ENCODE assay signal across 20 mouse cellular contexts in genomic region chr4:143366415-143367041, GRCm38 (mm10). TPM values are rescaled to one million over a fixed set of nuclear protein-coding genes. Genes with fewer than 3 reads are reported as not detected.
A peak's percentile ranks its signal among the peaks of the same experiment; 100 is the strongest.
DNase-seq lines count a peak whose midpoint lies in the region; ATAC-seq and TF ChIP-seq lines count a peak whose summit lies in the region.
"Had no signal": no experiment of that assay in that cellular context is flagged by ENCODE, and none has a peak within 500 bp of the region (broad histone marks: within the 10 kb centered on the region; RNA-seq: fewer than 3 reads in every experiment).

No protein-coding gene starts in this region.

- no peaks in the 10 kb centered on the region for H3K9me3 ChIP-seq in hindbrain, embryonic 10.5 days
- no peaks in the 10 kb centered on the region for H3K9me3 ChIP-seq in hindbrain, embryonic 12.5 days (replicated peaks)
- no peaks in the 10 kb centered on the region for H3K9me3 ChIP-seq in midbrain, embryonic 10.5 days (replicated peaks)
- H3K9me3 ChIP-seq in intestine, postnatal 0 days (ENCODE audit: control insufficient read depth), result no peaks in the 10 kb centered on the region
- H3K9me3 ChIP-seq: limb, embryonic 12.5 days had no signal

- TF ChIP-seq CTCF in intestine, postnatal 0 days (IDR thresholded peaks at IDR 0.05; ENCODE audit: low read depth), result no peak

- H3K9ac ChIP-seq in hindbrain, embryonic 12.5 days, result no peak overlapping the region
- no peak overlapping the region for H3K9ac ChIP-seq in intestine, postnatal 0 days (ENCODE audit: low read depth, low read length)
- H3K9ac ChIP-seq: limb, embryonic 12.5 days; liver, embryonic 14.5 days had no signal

- H3K36me3 ChIP-seq in hindbrain, embryonic 10.5 days, result no peaks in the 10 kb centered on the region
- no peaks in the 10 kb centered on the region for H3K36me3 ChIP-seq in hindbrain, embryonic 12.5 days
- no peaks in the 10 kb centered on the region for H3K36me3 ChIP-seq in midbrain, embryonic 10.5 days
- H3K36me3 ChIP-seq in intestine, postnatal 0 days (ENCODE audit: control insufficient read depth, insufficient read depth), result no peaks in the 10 kb centered on the region
- H3K36me3 ChIP-seq: limb, embryonic 12.5 days had no signal

- peaks cover 12% of the 10 kb centered on the region for H3K4me1 ChIP-seq in hindbrain, embryonic 10.5 days (replicated peaks)
- H3K4me1 ChIP-seq in hindbrain, embryonic 12.5 days, result peaks cover 3% of the 10 kb centered on the region; the same call in 1 of the 2 replicates
- peaks cover 18% of the 10 kb centered on the region for H3K4me1 ChIP-seq in midbrain, embryonic 10.5 days
- H3K4me1 ChIP-seq in intestine, postnatal 0 days (replicated peaks; ENCODE audit: control insufficient read depth, insufficient read depth, low read length), result no peaks in the 10 kb centered on the region
- H3K4me1 ChIP-seq: limb, embryonic 12.5 days had no signal

- no peak for ATAC-seq in hindbrain, embryonic 12.5 days (ENCODE audit: low FRiP score)
- no peak for ATAC-seq in intestine, postnatal 0 days

- H3K27ac ChIP-seq in hindbrain, embryonic 10.5 days, result peak overlapping the region; percentile 17; the same call in 1 of the 2 replicates
- no peak overlapping the region for H3K27ac ChIP-seq in hindbrain, embryonic 12.5 days
- H3K27ac ChIP-seq in midbrain, embryonic 10.5 days (replicated peaks), result peak overlapping the region; percentile 52
- H3K27ac ChIP-seq in intestine, postnatal 0 days (ENCODE audit: low read depth, low read length), result no peak overlapping the region
- H3K27ac ChIP-seq: limb, embryonic 12.5 days; liver, embryonic 14.5 days had no signal

- WGBS in hindbrain, embryonic 10.5 days, result 49% methylated on average over 15 of the region's 15 CpGs
- 51% methylated on average over 15 of the region's 15 CpGs for whole genome bisulfite sequencing in hindbrain, embryonic 12.5 days
- WGBS in midbrain, embryonic 10.5 days, result 32% methylated on average over 15 of the region's 15 CpGs
- WGBS in intestine, postnatal 0 days, result 42% methylated on average over 15 of the region's 15 CpGs

- no peak overlapping the region for H3K4me3 ChIP-seq in hindbrain, embryonic 10.5 days
- H3K4me3 ChIP-seq in hindbrain, embryonic 12.5 days, result no peak overlapping the region
- peak overlapping the region; percentile 9; the same call in 1 of the 2 replicates for H3K4me3 ChIP-seq in midbrain, embryonic 10.5 days
- H3K4me3 ChIP-seq in intestine, postnatal 0 days (ENCODE audit: low read depth, low read length), result no peak overlapping the region
- H3K4me3 ChIP-seq: limb, embryonic 12.5 days had no signal

- H3K4me2 ChIP-seq in hindbrain, embryonic 12.5 days (replicated peaks), result no peak overlapping the region
- H3K4me2 ChIP-seq in intestine, postnatal 0 days (replicated peaks; ENCODE audit: low read depth), result no peak overlapping the region
- H3K4me2 ChIP-seq: limb, embryonic 12.5 days had no signal

- no peaks in the 10 kb centered on the region for H3K27me3 ChIP-seq in hindbrain, embryonic 10.5 days (ENCODE audit: insufficient read depth, poor library complexity, severe bottlenecking)
- H3K27me3 ChIP-seq in hindbrain, embryonic 12.5 days, result no peaks in the 10 kb centered on the region
- H3K27me3 ChIP-seq in midbrain, embryonic 10.5 days (ENCODE audit: low read depth, poor library complexity, severe bottlenecking), result no peaks in the 10 kb centered on the region
- H3K27me3 ChIP-seq in intestine, postnatal 0 days (replicated peaks; ENCODE audit: control insufficient read depth, insufficient read depth, low read length), result no peaks in the 10 kb centered on the region
- H3K27me3 ChIP-seq: limb, embryonic 12.5 days had no signal

- DNase-seq in adrenal gland, adult (ENCODE audit: inconsistent age in 2 of 2, low spot score in 1 of 2), result peak; percentile 37 to 82
- DNase-seq in adrenal gland, adult 8-10 months, result no peak
- DNase-seq in hindbrain, embryonic 10.5 days (ENCODE audit: low spot score), result no peak
- DNase-seq in midbrain, embryonic 10.5 days (ENCODE audit: low spot score), result peak; percentile 44
- peak; percentile 39 for DNase-seq in retina, embryonic 14.5 days (ENCODE audit: low spot score)
- DNase-seq in layer of hippocampus, postnatal 14 days (ENCODE audit: low spot score in 2 of 2), result no peak
- DNase-seq: cerebellum, adult 8-10 months; lung, postnatal 14 days; thymus, adult 2 months had no signal

RNA-seq across cellular contexts. Expression of gene Lrrc38, which starts 17.0 kb away (rescaled TPM):
- total RNA-seq in adrenal gland, adult 8-10 months (2022), result under 1 TPM; 0.29 to 0.70 (median 0.45) TPM
- polyA plus RNA-seq in hindbrain, embryonic 10.5 days (2016; fragmentation: Nextera tagmentation; extraction: Ambion mirVana), result 0.14 and 0.18 TPM in 2 replicates
- polyA plus RNA-seq in hindbrain, embryonic 12.5 days (2016; fragmentation: Nextera tagmentation; extraction: Ambion mirVana), result 0.44 and 0.79 TPM in 2 replicates
- polyA plus RNA-seq in midbrain, embryonic 10.5 days (2016; fragmentation: Nextera tagmentation; extraction: Ambion mirVana), result 0.06 and 0.35 TPM in 2 replicates
- under 1 TPM; 0.81 to 0.95 TPM for total RNA-seq in layer of hippocampus, postnatal 14 days (2021)
- polyA plus RNA-seq in intestine, postnatal 0 days (2015; fragmentation: Nextera tagmentation; extraction: Ambion mirVana), result not detected in 2 replicates
- total RNA-seq: granulocyte monocyte progenitor cell, adult 5-6 weeks; megakaryocyte-erythroid progenitor cell, adult 5-6 weeks had no signal
- polyA plus RNA-seq: kidney, embryonic 14.5 days; liver, embryonic 14.5 days; small intestine, adult 2 months; stomach, embryonic 14.5 days had no signal

RNA-seq across cellular contexts. Expression of gene Pramel1, which starts 27.7 kb away (rescaled TPM):
- not detected for total RNA-seq in adrenal gland, adult 8-10 months (2022)
- not detected in 2 replicates for polyA plus RNA-seq in hindbrain, embryonic 10.5 days (2016; fragmentation: Nextera tagmentation; extraction: Ambion mirVana)
- polyA plus RNA-seq in hindbrain, embryonic 12.5 days (2016; fragmentation: Nextera tagmentation; extraction: Ambion mirVana), result not detected in 2 replicates
- polyA plus RNA-seq in midbrain, embryonic 10.5 days (2016; fragmentation: Nextera tagmentation; extraction: Ambion mirVana), result not detected in 2 replicates
- total RNA-seq in layer of hippocampus, postnatal 14 days (2021), result not detected
- not detected in 2 replicates for polyA plus RNA-seq in intestine, postnatal 0 days (2015; fragmentation: Nextera tagmentation; extraction: Ambion mirVana)
- total RNA-seq: granulocyte monocyte progenitor cell, adult 5-6 weeks; megakaryocyte-erythroid progenitor cell, adult 5-6 weeks had no signal
- polyA plus RNA-seq: heart, embryonic 16.5 days; kidney, embryonic 14.5 days; limb, embryonic 12.5 days; liver, embryonic 14.5 days; neural tube, embryonic 11.5 days; small intestine, adult 2 months; stomach, embryonic 14.5 days; thymus, adult 2 months had no signal

RNA-seq across cellular contexts. Expression of gene Pramef8, which starts 45.7 kb away (rescaled TPM):
- total RNA-seq in adrenal gland, adult 8-10 months (2022), result 10 to 100 TPM; 12.1 to 15.1 (median 14.6) TPM
- polyA plus RNA-seq in hindbrain, embryonic 10.5 days (2016; fragmentation: Nextera tagmentation; extraction: Ambion mirVana), result 18.2 and 21.9 TPM in 2 replicates
- 23.5 and 23.8 TPM in 2 replicates for polyA plus RNA-seq in hindbrain, embryonic 12.5 days (2016; fragmentation: Nextera tagmentation; extraction: Ambion mirVana)
- 19.5 and 23.8 TPM in 2 replicates for polyA plus RNA-seq in midbrain, embryonic 10.5 days (2016; fragmentation: Nextera tagmentation; extraction: Ambion mirVana)
- total RNA-seq in layer of hippocampus, postnatal 14 days (2021), result 10 to 100 TPM in 1 of 2 experiments, 1 to 10 TPM in 1; 9.9 to 11.9 TPM
- 5.0 and 6.0 TPM in 2 replicates for polyA plus RNA-seq in intestine, postnatal 0 days (2015; fragmentation: Nextera tagmentation; extraction: Ambion mirVana)

Comparison
In these comparisons a context has a peak if more than half of its experiments do, and no peak if none do; other contexts are left out.
1. DNase-seq: peak in adrenal gland, adult (2 of 2), midbrain, embryonic 10.5 days (single experiment) and retina, embryonic 14.5 days (single experiment); none in adrenal gland, adult 8-10 months (single experiment), hindbrain, embryonic 10.5 days (single experiment) and layer of hippocampus, postnatal 14 days (0 of 2).
2. H3K27ac ChIP-seq: peak in hindbrain, embryonic 10.5 days (single experiment) and midbrain, embryonic 10.5 days (single experiment); none in hindbrain, embryonic 12.5 days (single experiment) and intestine, postnatal 0 days (single experiment).